Mouse (Mus musculus) small intestine, adult 2 months (tissue): ENCODE results near the gene Fbxl16.

ENCODE experiments used
- CTCF ChIP-seq: fragments of 200-500 bp; IDR thresholded peaks from 2 replicates; pipeline ENCODE4 v1.5.1; 2012; ENCODE audit warnings: low read depth, mild to moderate bottlenecking, control low read depth, inconsistent platforms, low read length, moderate library complexity, mixed read lengths; ENCODE audit not compliant: insufficient replicate concordance, insufficient read length; ENCODE audit errors: extremely low read depth
- POLR2A ChIP-seq: fragments of 200-500 bp; IDR thresholded peaks from 2 replicates; pipeline ENCODE4 v1.6.1; 2012; ENCODE audit warnings: low read depth, mild to moderate bottlenecking, control low read depth, inconsistent platforms, low read length, moderate library complexity

DNA sequence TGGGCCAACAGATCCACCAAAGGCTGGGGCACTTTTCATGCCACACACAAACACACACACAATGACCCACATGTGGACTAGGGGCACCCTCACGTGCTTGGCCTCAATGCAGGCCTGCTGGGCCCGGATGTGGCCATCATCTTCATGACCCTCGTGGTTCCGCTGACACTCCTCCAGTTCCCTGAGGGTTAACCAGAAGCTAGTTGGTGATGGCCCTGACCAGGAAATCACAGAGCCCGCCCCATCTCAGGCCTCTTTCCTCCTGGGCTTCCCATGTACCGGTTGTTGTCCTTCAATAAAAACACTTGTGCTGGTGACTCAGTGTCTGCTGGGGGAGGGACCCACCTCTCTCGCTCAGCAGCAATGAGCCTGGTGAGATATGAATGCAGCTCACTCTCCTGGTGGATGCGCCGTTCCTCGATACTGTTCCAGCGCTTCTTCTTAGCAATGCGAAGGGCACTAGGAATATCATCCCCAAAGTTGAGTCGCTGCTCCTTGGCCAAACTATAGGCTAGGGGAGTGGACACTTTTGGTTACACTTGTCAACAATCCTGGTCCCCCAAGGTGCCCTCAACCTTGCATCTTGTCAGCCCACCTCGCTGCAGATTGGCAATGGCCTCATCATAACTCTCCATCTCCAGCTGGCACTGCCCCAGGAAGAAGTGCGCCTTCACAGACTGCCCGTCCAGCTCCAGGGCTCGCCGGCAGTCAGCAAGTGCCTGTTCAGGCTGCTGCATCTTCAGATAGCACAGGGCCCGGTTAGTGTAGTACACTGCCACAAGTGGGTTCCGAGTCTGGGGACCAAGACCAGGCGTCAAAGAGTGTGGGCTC lies 22.8 kb downstream of the Fbxl16 start:
- TF ChIP-seq CTCF (no peak), POLR2A (no peak)
